Mouse (Mus musculus): ENCODE results near the gene Plekhg1. TPM values are rescaled to one million over a fixed set of nuclear protein-coding genes. Genes with fewer than 3 reads are reported as not detected.

The Plekhg1 gene
- polyA plus RNA-seq, 1 experiment from 2014 or later: 6.0 TPM

DNA sequence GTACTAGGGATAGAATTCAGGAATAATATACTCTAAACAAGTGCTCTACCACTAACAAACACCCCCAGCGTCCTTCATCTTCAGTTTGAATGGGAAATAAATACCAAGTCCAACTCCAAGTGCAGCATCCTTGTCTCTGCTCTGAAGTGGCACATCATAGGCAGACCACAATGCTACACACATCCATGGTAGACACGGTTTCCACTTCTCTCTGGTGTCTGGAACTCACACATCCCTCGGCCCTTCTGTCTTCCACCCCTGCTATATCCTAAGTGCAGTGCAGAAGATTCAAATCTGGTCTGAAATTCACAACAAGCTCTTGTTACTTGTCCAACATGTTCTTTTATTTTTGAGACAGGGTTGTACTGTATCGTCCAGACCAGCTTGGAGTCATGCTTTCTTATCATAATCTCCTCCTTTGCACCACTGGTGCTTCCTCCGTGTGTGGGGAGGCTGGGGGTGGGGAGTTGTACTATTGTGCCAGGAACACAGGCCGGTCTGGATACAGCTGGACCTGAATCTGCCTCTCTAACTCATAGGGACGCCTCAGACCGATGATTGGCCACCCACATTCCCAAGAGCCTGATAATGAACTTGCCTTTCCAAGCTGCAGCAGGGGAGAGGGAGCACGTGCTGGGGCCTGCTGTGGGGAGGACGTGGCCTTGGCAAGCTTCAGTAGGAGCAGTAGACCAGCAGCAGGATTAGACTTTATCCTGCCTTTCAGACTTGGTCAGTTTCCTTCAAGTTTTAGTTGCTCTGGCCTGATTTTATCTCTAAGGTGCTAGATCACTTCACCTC is 70.5 kb downstream of the Plekhg1 start:
- TF ChIP-seq CTCF (IDR thresholded peaks at IDR 0.05): no peak
- no peak for TF ChIP-seq EP300 (IDR thresholded peaks at IDR 0.05)
- DNase-seq (ENCODE audit: low spot score) (no peak), ATAC-seq (no peak; the same call in 1 of the 2 replicates)
- Histone ChIP-seq H3K9me3 (ENCODE audit: low read length) (no peaks in the 10 kb centered on the region), H3K4me2 (replicated peaks; ENCODE audit: low read depth, low read length) (no peak overlapping the region), H3K4me3 (ENCODE audit: low read depth, low read length) (no peak overlapping the region), H3K27me3 (replicated peaks; ENCODE audit: insufficient read depth, low read length) (no peaks in the 10 kb centered on the region), H3K4me1 (ENCODE audit: insufficient read depth, low read depth, low read length) (no peaks in the 10 kb centered on the region), H3K27ac (ENCODE audit: low read length) (no peak overlapping the region), H3K36me3 (ENCODE audit: insufficient read depth, low read length) (no peaks in the 10 kb centered on the region), H3K9ac (replicated peaks; ENCODE audit: low read depth) (no peak overlapping the region)
- WGBS: 50% methylated on average over 10 of the region's 10 CpGs

DNA sequence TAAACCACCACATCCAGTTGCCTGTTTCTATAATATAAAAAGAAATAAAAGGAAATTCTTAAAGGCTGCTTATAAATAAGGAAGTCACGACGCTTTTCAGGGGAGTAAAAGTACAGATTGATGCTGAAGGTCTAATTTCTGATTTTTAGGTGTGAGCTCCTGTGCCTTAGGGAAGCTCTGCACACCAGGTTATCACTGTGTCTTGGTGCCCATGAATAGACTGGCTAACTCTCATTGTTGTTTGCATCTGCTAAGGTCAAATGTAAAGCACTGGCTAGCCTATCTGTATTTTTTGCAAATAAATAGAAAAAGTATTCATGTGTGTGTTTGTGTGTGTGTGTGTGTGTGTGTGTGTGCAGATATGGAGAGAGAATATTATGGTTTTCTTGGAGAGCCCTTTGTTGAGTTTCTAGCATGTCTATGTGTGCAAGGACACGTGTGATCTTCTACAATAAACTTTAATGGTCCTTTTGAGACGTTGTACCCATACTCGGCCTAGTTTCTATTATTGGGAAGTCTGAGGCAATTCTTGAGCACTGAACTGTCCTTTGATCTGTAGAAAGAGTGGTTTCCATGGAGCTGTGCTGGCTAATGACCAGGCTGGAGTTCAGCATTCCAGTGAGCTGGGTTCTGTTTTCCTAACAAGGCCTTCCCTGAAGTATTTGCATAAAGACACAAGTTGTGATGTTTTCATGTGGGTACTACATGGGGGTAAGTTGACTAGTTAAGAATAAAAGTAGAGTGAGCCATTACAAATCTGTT is 79.0 kb downstream of the Plekhg1 start:
- no peak overlapping the region for H3K9ac ChIP-seq (replicated peaks; ENCODE audit: low read depth)
- no peaks in the 10 kb centered on the region for H3K4me1 ChIP-seq (ENCODE audit: insufficient read depth, low read depth, low read length)
- TF ChIP-seq EP300 (IDR thresholded peaks at IDR 0.05) (no peak), CTCF (IDR thresholded peaks at IDR 0.05) (no peak)
- no peak overlapping the region for H3K27ac ChIP-seq (ENCODE audit: low read length)
- no peak for ATAC-seq
- no peaks in the 10 kb centered on the region for H3K36me3 ChIP-seq (ENCODE audit: insufficient read depth, low read length)
- peak; percentile 28 for DNase-seq (ENCODE audit: low spot score)
- no peak overlapping the region for H3K4me3 ChIP-seq (ENCODE audit: low read depth, low read length)
- H3K27me3 ChIP-seq (replicated peaks; ENCODE audit: insufficient read depth, low read length): no peaks in the 10 kb centered on the region
- no peaks in the 10 kb centered on the region for H3K9me3 ChIP-seq (ENCODE audit: low read length)
- H3K4me2 ChIP-seq (replicated peaks; ENCODE audit: low read depth, low read length): no peak overlapping the region
- WGBS: 51% methylated on average over 5 of the region's 5 CpGs

DNA sequence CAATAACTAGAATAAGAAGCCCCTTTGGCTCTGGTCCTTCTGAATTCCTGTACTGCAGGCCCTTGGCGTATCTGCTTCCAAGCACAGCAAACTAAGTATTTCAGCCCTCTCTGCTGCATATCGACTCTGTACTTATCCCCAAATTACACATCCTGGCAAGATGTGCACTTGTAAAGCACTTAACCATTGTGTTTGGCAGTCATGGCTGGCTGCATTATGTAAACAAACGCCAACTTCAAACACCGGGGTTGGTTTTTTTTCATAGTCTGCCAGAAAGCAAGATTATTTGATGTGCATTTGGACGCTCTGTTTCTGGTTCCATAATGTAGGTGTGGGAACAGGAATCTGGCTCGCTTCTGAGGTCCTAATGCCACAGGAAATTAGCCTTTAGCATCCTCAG is 83.7 kb downstream of the Plekhg1 start:
- TF ChIP-seq EP300 (IDR thresholded peaks at IDR 0.05) (no peak), CTCF (IDR thresholded peaks at IDR 0.05) (no peak)
- Histone ChIP-seq H3K4me2 (replicated peaks; ENCODE audit: low read depth, low read length) (no peak overlapping the region), H3K9me3 (ENCODE audit: low read length) (no peaks in the 10 kb centered on the region), H3K4me3 (ENCODE audit: low read depth, low read length) (no peak overlapping the region), H3K4me1 (ENCODE audit: insufficient read depth, low read depth, low read length) (no peaks in the 10 kb centered on the region), H3K9ac (replicated peaks; ENCODE audit: low read depth) (no peak overlapping the region), H3K27ac (ENCODE audit: low read length) (no peak overlapping the region), H3K27me3 (replicated peaks; ENCODE audit: insufficient read depth, low read length) (no peaks in the 10 kb centered on the region), H3K36me3 (ENCODE audit: insufficient read depth, low read length) (no peaks in the 10 kb centered on the region)
- peak; percentile 17 for DNase-seq (ENCODE audit: low spot score)
- 17% methylated on average over 6 of the region's 6 CpGs for WGBS
- no peak for ATAC-seq

DNA sequence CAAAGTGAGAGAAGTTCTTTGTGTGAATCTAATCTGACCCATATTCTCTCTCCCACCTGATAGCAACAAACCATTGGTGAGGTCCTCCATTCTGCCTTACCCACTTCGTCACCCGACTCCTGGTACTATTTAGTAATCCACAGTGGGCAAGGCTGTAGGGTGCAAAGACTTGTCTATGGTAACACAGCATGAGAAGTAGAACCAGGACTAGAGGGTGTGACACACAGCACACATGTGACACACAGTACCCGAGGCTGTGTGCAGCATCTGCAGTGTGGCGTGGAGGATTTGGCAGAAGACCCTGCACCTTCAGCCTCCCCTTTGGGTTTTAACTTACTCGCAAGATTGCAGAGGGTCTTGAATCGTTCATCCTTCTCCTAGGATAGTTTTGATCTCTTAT is 85.9 kb downstream of the Plekhg1 start:
- no peak overlapping the region for H3K9ac ChIP-seq (replicated peaks; ENCODE audit: low read depth)
- TF ChIP-seq CTCF (IDR thresholded peaks at IDR 0.05): no peak
- TF ChIP-seq EP300 (IDR thresholded peaks at IDR 0.05): no peak
- no peaks in the 10 kb centered on the region for H3K9me3 ChIP-seq (ENCODE audit: low read length)
- no peak overlapping the region for H3K27ac ChIP-seq (ENCODE audit: low read length)
- H3K36me3 ChIP-seq (ENCODE audit: insufficient read depth, low read length): no peaks in the 10 kb centered on the region
- H3K4me1 ChIP-seq (ENCODE audit: insufficient read depth, low read depth, low read length): peaks cover 3% of the 10 kb centered on the region; the same call in 1 of the 2 replicates
- DNase-seq (ENCODE audit: low spot score) (no peak), ATAC-seq (no peak)
- no peak overlapping the region for H3K4me3 ChIP-seq (ENCODE audit: low read depth, low read length)
- H3K27me3 ChIP-seq (replicated peaks; ENCODE audit: insufficient read depth, low read length): no peaks in the 10 kb centered on the region
- no peak overlapping the region for H3K4me2 ChIP-seq (replicated peaks; ENCODE audit: low read depth, low read length)
- 78% methylated on average over 6 of the region's 6 CpGs for WGBS

DNA sequence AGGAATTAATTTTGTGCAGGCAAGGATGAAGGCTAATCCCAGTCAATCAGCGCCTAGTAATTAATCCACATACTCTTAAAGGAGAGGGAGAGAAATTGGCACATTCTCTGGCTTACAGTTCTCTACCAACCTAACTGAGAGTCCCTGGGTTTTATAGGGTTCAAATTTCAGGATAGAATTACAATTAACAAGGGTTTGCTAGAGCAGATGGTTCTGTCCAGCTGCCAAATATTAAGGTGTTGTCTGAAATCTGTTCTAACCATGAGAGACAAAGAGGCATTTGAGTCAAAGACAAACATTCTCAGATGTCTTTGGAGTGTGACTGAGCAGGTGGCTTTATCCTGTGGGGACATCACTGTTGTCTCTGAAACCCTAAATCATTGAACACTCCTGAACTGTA is 87.2 kb downstream of the Plekhg1 start:
- no peaks in the 10 kb centered on the region for H3K27me3 ChIP-seq (replicated peaks; ENCODE audit: insufficient read depth, low read length)
- ATAC-seq (no peak), DNase-seq (ENCODE audit: low spot score) (no peak)
- H3K9me3 ChIP-seq (ENCODE audit: low read length): no peaks in the 10 kb centered on the region
- 85% methylated on average over 1 of the region's 1 CpGs for WGBS
- H3K36me3 ChIP-seq (ENCODE audit: insufficient read depth, low read length): no peaks in the 10 kb centered on the region
- H3K27ac ChIP-seq (ENCODE audit: low read length): no peak overlapping the region
- no peak overlapping the region for H3K4me3 ChIP-seq (ENCODE audit: low read depth, low read length)
- H3K4me2 ChIP-seq (replicated peaks; ENCODE audit: low read depth, low read length): no peak overlapping the region
- H3K4me1 ChIP-seq (ENCODE audit: insufficient read depth, low read depth, low read length): peaks cover 3% of the 10 kb centered on the region; the same call in 1 of the 2 replicates
- TF ChIP-seq EP300 (IDR thresholded peaks at IDR 0.05): no peak
- no peak for TF ChIP-seq CTCF (IDR thresholded peaks at IDR 0.05)
- no peak overlapping the region for H3K9ac ChIP-seq (replicated peaks; ENCODE audit: low read depth)

DNA sequence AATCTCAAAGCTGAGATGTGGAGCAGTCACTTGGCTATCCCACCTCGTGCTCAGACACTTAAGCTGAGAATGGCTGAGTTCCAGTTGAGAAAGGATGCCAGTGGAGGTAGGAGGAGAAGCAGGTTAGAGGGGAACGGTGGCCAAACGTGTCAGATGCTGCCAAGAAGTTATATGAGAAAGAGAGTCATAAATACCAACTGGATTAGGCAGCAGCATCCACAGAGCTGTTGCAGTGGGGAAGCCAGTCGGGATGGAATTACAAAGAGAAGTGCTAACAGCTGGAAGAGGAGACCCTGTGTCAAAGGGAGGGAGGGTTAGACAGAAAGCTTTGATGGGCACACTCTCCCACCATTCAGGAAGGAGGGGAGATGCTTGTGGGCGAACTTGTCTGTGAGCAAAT is 89.3 kb downstream of the Plekhg1 start:
- H3K9ac ChIP-seq (replicated peaks; ENCODE audit: low read depth): no peak overlapping the region
- no peaks in the 10 kb centered on the region for H3K27me3 ChIP-seq (replicated peaks; ENCODE audit: insufficient read depth, low read length)
- no peak overlapping the region for H3K4me3 ChIP-seq (ENCODE audit: low read depth, low read length)
- H3K4me1 ChIP-seq (ENCODE audit: insufficient read depth, low read depth, low read length): peaks cover 3% of the 10 kb centered on the region; the same call in 1 of the 2 replicates
- no peaks in the 10 kb centered on the region for H3K9me3 ChIP-seq (ENCODE audit: low read length)
- no peaks in the 10 kb centered on the region for H3K36me3 ChIP-seq (ENCODE audit: insufficient read depth, low read length)
- H3K27ac ChIP-seq (ENCODE audit: low read length): no peak overlapping the region
- no peak for DNase-seq (ENCODE audit: low spot score)
- 40% methylated on average over 5 of the region's 5 CpGs for WGBS
- H3K4me2 ChIP-seq (replicated peaks; ENCODE audit: low read depth, low read length): no peak overlapping the region
- no peak for ATAC-seq
- TF ChIP-seq CTCF (IDR thresholded peaks at IDR 0.05): no peak
- no peak for TF ChIP-seq EP300 (IDR thresholded peaks at IDR 0.05)

All from lung, postnatal 0 days (tissue).